Mouse (Mus musculus): ENCODE results near the gene Fam83c. TPM values are rescaled to one million over a fixed set of nuclear protein-coding genes. Genes with fewer than 3 reads are reported as not detected.

Gene Fam83c
- total RNA-seq, 4 experiments from 2014 or later: 0.06 to 0.15 (median 0.10) TPM; not detected in 1

DNA sequence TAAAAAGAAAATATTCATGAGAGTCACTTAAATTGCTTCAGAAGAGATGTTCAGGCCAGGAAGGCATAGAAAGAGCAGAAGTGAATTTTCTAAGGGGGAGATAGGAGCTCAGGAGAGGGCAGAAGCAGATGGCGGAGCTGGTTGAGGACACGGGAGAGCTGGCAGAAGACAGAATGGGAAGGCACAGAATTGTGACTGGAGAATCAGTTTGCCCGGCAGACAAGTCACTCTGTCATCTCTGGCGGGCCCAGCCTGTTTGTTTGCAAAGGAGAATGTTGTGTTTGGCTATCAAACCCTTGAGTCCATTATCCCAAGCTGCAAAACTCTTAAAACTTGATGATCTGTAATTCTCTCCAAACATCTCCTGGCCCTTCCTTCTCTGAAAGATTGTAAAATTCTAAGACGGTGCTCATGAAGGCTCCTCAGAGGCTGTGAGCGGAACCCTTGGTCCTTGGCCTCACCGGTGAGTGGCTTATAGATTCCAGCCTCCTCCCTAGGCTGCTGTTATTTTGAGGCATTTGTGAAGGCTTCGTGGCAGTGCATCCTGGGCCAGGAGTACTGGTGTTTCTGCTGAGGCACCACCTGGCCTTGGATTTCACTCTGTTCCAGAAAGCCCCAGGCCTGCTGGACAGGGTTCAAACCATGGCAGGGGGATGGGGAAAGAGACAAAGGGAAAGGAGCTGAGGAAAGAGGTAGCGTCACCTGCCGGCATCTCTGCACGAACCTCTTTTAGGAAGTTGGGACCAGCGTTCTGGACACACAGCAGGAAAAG is 39.8 kb downstream of the Fam83c start:
- no peak for DNase-seq

DNA sequence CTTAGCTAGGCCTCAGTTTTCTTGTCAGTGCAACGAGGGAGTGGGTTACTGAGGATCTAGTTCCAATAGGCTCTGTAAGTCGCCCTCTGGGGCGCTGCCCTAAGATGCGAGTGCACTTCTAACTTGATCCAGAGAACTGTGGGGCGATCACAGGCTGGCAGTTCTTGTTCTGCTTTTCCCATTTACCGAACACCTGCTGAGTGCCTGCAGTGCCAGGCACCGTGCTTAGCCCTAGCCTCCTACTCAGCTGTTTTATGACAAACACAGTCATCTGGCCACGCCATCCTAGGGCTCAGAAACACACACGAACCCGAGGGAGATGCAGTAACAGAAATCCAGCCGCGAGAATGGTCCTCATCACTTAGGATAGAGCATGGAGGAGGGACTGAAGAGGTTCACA is 41.8 kb downstream of the Fam83c start:
- no peak for DNase-seq

DNA sequence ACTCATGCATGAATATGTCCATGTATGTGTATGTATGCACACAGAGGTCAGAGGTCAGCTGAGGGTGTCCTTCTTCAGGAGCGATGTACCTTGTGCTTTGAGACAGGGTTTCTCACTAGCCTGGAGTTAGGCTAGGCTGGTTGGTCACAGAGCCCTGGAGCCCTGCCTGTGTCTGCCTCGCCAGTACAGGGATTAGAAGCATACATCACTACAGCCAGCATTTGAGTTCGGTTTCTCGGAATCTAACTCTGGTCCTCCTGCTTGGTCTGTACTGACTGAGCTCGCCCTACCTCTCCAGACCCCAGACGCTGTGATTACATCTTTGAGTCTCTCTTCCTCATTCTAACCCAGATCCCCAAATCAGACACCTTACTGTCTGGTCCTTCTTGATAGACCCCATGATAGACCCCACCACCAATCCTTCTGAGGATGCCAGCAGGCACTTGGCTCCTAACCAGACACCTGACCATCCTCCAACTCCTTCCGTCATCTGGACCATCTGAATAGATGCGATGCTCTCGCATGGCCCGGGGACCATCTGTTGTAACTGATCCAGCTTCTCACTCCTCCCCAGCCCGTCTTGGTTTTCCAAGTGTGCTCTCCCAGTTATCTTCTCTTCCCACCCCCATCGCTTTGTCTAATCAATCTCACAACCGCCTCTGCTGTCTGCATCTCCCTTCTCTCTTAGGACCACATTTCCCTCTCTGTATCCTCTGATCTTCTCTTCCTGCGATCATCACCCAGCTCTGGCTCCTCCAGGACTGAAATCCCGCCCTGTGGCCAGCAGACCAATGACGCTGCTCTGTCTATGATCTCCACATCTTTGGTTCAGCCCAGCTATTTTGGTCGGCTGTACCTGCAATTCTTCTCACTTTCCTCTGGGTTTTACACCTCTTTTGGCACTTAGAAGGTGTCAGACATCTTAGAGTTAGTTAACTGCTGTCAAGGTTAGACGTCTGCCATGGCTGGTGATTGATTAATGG is 46.4 kb downstream of the Fam83c start:
- no peak for DNase-seq

DNA sequence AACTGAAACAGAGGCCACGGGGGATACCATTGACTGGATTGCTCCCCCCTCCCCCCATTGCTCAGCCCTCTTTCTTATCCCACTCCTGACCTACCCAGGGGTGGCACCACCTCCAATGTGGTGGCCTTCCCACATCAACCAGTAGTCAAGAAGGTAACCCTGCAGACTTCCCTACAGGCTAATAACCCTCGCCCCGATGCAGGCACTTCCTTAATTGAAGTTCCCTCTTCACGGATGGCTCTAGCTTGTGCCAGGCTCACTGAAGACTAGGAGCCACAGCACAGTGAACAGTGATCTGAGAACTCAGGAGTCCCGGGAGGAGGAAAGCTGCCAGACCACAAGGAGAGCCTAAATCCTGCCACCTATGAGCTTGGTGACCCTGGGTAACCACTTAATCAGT is 47.7 kb downstream of the Fam83c start:
- DNase-seq: no peak

DNA sequence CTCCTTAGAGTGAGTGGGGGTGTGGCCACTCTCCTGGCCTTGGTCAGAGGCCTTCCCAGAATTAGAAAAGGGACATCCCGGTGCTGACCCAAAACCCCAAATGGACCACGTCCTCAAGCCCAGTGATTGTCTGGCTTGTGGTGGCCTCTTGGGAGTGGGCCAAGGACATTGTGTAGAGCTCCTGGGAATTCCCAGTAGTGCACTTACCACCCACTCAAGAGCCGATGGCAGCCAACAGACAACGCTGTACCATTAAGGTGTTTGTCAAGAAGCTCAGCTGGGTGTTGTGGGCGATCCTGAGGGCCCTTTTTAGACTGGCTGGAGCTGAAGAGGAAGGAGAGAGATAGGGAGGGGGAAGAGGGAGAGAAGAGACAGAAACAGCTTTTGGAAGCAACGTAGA is 50.1 kb downstream of the Fam83c start:
- no peak for DNase-seq

DNA sequence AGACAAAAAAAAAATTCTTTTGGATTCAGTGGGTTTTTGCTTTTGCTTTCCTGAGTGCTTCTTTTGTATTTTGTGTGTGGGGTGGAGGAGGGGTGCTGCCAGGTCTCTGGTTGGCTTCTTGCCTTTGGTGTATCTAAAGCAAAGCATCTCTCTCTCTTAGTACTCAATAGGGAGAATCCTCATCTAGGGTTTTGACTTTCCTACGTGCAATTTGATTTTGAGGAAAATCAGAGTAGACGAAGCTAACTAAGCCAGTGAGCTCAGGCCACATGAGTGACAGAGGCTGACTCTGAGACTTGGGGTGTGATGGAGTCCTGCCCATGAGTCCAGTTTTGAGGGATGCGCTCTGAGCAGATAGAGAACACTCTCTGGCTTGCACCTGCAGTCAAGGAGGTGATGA is 55.1 kb downstream of the Fam83c start:
- no peak for DNase-seq

DNA sequence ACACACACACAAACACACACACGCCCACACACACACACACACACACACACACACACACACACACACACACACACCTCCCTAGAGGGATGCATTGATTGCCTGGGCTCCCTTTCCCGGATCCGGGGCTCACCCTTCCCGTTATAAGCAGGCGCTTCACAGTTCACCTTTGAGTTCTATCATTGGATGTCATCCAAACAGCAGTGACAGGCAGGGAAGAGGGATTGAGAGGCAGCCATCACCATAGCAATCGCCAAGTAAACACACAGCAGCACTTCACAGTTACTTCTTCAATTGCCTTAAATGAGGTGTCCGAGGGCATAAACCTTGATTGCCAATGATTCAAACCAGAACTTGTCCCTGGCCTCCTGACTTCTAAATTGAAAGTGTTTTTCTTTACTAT is 55.6 kb downstream of the Fam83c start:
- no peak for DNase-seq

DNA sequence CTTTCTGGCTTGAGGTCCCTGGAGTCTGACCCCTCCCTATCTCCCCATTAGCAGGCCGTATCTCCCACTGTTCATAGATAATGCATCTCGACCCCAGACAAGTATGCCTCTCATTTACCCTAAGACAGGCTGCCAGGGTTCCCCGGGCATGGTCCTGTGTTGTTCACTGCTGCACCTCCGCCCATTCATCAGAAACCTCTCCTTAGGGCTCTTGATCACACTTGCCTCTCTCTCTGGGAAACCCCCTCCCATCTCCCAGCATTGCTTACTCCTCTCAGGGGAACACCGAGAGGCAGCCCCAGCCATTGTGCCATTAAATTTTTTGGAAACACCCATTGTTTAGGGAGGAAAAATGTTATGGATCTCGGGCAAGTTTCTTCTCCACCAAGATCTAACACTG is 56.6 kb downstream of the Fam83c start:
- DNase-seq: no peak

DNA sequence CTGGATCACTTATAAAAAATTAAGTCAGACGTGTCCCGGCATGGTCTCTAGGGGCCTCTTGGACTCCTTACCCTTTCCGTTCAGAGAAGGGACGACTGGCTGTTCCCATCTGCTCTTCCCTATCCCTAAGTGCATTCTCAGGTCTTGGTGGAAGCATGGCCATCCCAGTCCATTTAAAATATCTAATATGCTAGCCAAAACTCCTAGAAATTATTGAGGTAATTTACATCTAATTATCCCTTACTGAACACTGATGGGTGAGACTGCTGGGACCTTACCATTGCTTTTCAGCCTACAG is 57.0 kb downstream of the Fam83c start:
- no peak for DNase-seq

Other genes with a start within 250 kb of the Fam83c start
- gene Gss, start 242.0 kb downstream of the Fam83c start, total RNA-seq (2022): 10 to 100 TPM; 57.8 to 78.0 (median 72.3) TPM
- under 1 TPM; 0.15 to 0.46 (median 0.22) TPM for gene Myh7b, start 223.6 kb downstream of the Fam83c start, total RNA-seq (2022)
- 100 to 1,000 TPM; 137 to 164 (median 150) TPM for gene Trpc4ap, start 142.5 kb downstream of the Fam83c start, total RNA-seq (2022)
- 10 to 100 TPM; 41.1 to 65.1 (median 54.5) TPM for gene Edem2, start 105.4 kb downstream of the Fam83c start, total RNA-seq (2022)
- gene Gm17581, start 99.0 kb downstream of the Fam83c start, total RNA-seq (2022): not detected
- gene Procr, start 83.7 kb downstream of the Fam83c start, total RNA-seq (2022): 10 to 100 TPM; 26.6 to 47.2 (median 39.0) TPM
- 1 to 10 TPM; 1.2 to 4.5 (median 2.6) TPM for gene Mmp24, start 59.5 kb downstream of the Fam83c start, total RNA-seq (2022)
- gene BC029722, start 15.4 kb downstream of the Fam83c start, total RNA-seq (2022): 100 to 1,000 TPM; 285 to 331 (median 289) TPM
- gene Eif6, start 7.9 kb downstream of the Fam83c start, total RNA-seq (2022): 100 to 1,000 TPM; 139 to 179 (median 160) TPM
- 100 to 1,000 TPM; 123 to 147 (median 135) TPM for gene Uqcc1, start 95.5 kb upstream of the Fam83c start, total RNA-seq (2022)
- not detected for gene Gm15557, start 105.9 kb upstream of the Fam83c start, total RNA-seq (2022)
- gene Gdf5, start 110.5 kb upstream of the Fam83c start, total RNA-seq (2022): under 1 TPM; 0.18 to 0.77 (median 0.48) TPM
- 10 to 100 TPM; 12.6 to 27.5 (median 19.7) TPM for gene Cep250, start 121.6 kb upstream of the Fam83c start, total RNA-seq (2022)
- gene 6430550D23Rik, start 173.1 kb upstream of the Fam83c start, total RNA-seq (2022): 1 to 10 TPM; 1.3 to 6.1 (median 3.5) TPM
- 100 to 1,000 TPM; 207 to 250 (median 232) TPM for gene Ergic3, start 173.2 kb upstream of the Fam83c start, total RNA-seq (2022)
- gene Fer1l4, start 218.1 kb upstream of the Fam83c start, total RNA-seq (2022): not detected
- gene Spag4, start 230.3 kb upstream of the Fam83c start, total RNA-seq (2022): 1 to 10 TPM; 2.2 to 7.1 (median 4.4) TPM